Mouse (Mus musculus) stomach, embryonic 14.5 days (tissue): Measurements from ENCODE around the gene BB287469. TPM values are rescaled to one million over a fixed set of nuclear protein-coding genes. Genes with fewer than 3 reads are reported as not detected.
"Not testable (repeated sequence)": the region's sequence is repeated elsewhere in the genome, so short reads cannot be mapped to it uniquely, and the experiment has no call there.

Source experiments
- ATAC-seq: fragments of 200-750 bp; cut with Nextera tagmentation; 2 replicates; pipeline ENCODE4 v1.8.0; 2017; ENCODE audit warnings: low read depth, moderate TSS enrichment; ENCODE audit not compliant: insufficient number of reproducible peaks, insufficient read depth, low FRiP score
- H3K27ac ChIP-seq: fragments of 300-500 bp; sonication (generic); 2 replicates; pipeline ENCODE4 v1.5.1; 2014; ENCODE audit warnings: mild to moderate bottlenecking, low read length, moderate library complexity, mixed read lengths
- H3K27me3 ChIP-seq: fragments of 300-500 bp; sonication (generic); 2 replicates; pipeline ENCODE4 v1.6.1; 2014; ENCODE audit warnings: low read length, control low read depth, mixed read lengths; ENCODE audit not compliant: control insufficient read depth, insufficient read depth
- H3K36me3 ChIP-seq: fragments of 300-500 bp; sonication (generic); 2 replicates; pipeline ENCODE4 v1.6.1; 2014; ENCODE audit warnings: mild to moderate bottlenecking, control low read depth, low read length, moderate library complexity, mixed read lengths; ENCODE audit not compliant: control insufficient read depth, insufficient read depth
- H3K4me1 ChIP-seq: fragments of 300-500 bp; sonication (generic); 2 replicates; pipeline ENCODE4 v1.6.1; 2014; ENCODE audit warnings: low read length, control low read depth, mixed read lengths; ENCODE audit not compliant: control insufficient read depth, insufficient read depth
- H3K4me2 ChIP-seq: fragments of 300-500 bp; sonication (generic); replicated peaks from 2 replicates; pipeline ENCODE4 v1.6.1; 2014; ENCODE audit warnings: low read depth, low read length, control low read depth
- H3K4me3 ChIP-seq: fragments of 300-500 bp; sonication (generic); 2 replicates; pipeline ENCODE4 v1.5.1; 2014; ENCODE audit warnings: low read depth, low read length, control low read depth
- H3K9ac ChIP-seq: fragments of 300-500 bp; sonication (generic); replicated peaks from 2 replicates; pipeline ENCODE4 v1.6.1; 2014; ENCODE audit warnings: low read depth, mild to moderate bottlenecking, control low read depth, low read length, moderate library complexity, mixed read lengths
- H3K9me3 ChIP-seq: fragments of 300-500 bp; sonication (generic); 2 replicates; pipeline ENCODE4 v1.6.1; 2016; ENCODE audit warnings: low read depth, low read length, control low read depth; ENCODE audit not compliant: control insufficient read depth
- WGBS: fragments of 180-500 bp; shearing (Covaris S2); extraction: QIAGEN DNeasy Blood & Tissue Kit; methylation state at CpG from one replicate; pipeline ENCODE4 v1.1.7; 2014; 5-methylcytosine and 5-hydroxymethylcytosine counted together
- polyA plus RNA-seq: library from polyadenylated mRNA; unstranded; fragments of >200 nt; fragmentation: Nextera tagmentation; extraction: Ambion mirVana; gene quantifications from 2 replicates; pipeline ENCODE4 v1.2.1, GENCODE M21; 2014

BB287469 gene
- not detected in 2 replicates for polyA plus RNA-seq

GRCm38 (mm10) chr12:87816277-87816676 lies at the start of gene BB287469:
Gene BB287469, plus strand, starts transcription at chr12:87816577.
- not testable (repeated sequence) for H3K9me3 ChIP-seq, ATAC-seq, H3K36me3 ChIP-seq, H3K9ac ChIP-seq, H3K4me2 ChIP-seq, H3K4me3 ChIP-seq, H3K27me3 ChIP-seq, H3K4me1 ChIP-seq, H3K27ac ChIP-seq
- 89% methylated on average over 4 of the region's 6 CpGs for WGBS

GRCm38 (mm10) chr12:87775655-87776054 lies 40.7 kb upstream of the BB287469 start, which contains the start of gene Gm21319:
Gene Gm21319, minus strand, starts transcription at chr12:87775755.
- 86% methylated on average over 4 of the region's 4 CpGs for WGBS
- H3K27me3 ChIP-seq, H3K27ac ChIP-seq, H3K4me1 ChIP-seq, ATAC-seq, H3K4me3 ChIP-seq, H3K9ac ChIP-seq, H3K36me3 ChIP-seq, H3K9me3 ChIP-seq, H3K4me2 ChIP-seq: not testable (repeated sequence)

- not testable (repeated sequence) for H3K4me3 ChIP-seq, ATAC-seq, H3K36me3 ChIP-seq, H3K4me1 ChIP-seq, H3K27ac ChIP-seq, H3K9ac ChIP-seq, H3K9me3 ChIP-seq, H3K27me3 ChIP-seq, H3K4me2 ChIP-seq
- 83% methylated on average over 1 of the region's 1 CpGs for WGBS
Observed at GRCm38 (mm10) chr12:87795212-87795611, 21.2 kb upstream of the BB287469 start, which contains the start of gene Gm21936. Gene Gm21936, plus strand, starts transcription at chr12:87795512.

GRCm38 (mm10) chr12:87797971-87798370 lies 18.4 kb upstream of the BB287469 start:
- H3K36me3 ChIP-seq, H3K27me3 ChIP-seq, H3K4me2 ChIP-seq, H3K9me3 ChIP-seq, H3K9ac ChIP-seq, H3K4me3 ChIP-seq, ATAC-seq, H3K4me1 ChIP-seq, H3K27ac ChIP-seq: not testable (repeated sequence)
- 95% methylated on average over 5 of the region's 5 CpGs for WGBS

- not testable (repeated sequence) for H3K4me3 ChIP-seq, H3K27me3 ChIP-seq, H3K4me1 ChIP-seq, H3K9ac ChIP-seq, H3K4me2 ChIP-seq, H3K36me3 ChIP-seq, H3K9me3 ChIP-seq, ATAC-seq, H3K27ac ChIP-seq
- WGBS: 71% methylated on average over 1 of the region's 2 CpGs
Observed at GRCm38 (mm10) chr12:87842239-87842638, 25.9 kb downstream of the BB287469 start, which contains the start of gene Gm2001. Gene Gm2001, minus strand, starts transcription at chr12:87842339.

DNA sequence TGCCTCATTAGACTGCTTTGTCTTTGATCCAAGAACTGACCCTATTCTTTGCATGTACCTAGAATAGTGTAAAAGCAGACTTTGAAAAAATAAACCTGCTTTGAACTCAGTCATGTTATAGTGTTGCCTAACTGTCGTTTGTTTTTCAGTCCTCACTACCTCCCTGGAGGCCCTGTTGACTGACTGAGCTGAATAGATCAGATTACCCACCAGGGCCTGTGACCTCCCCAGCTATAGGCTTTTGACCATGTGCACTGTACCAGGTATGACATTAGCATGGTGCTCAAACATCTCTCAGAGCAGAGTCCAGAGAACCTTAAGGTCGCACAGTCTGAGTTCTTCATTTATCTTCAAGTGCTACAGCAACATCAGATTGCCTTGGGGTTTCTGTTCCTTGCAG lies 34.3 kb downstream of the BB287469 start:
- H3K27ac ChIP-seq, H3K9me3 ChIP-seq, H3K4me2 ChIP-seq, H3K4me3 ChIP-seq, ATAC-seq, H3K27me3 ChIP-seq, H3K9ac ChIP-seq, H3K36me3 ChIP-seq, H3K4me1 ChIP-seq: not testable (repeated sequence)
- WGBS: no CpG with 5 or more reads among the region's 2 CpGs

- not testable (repeated sequence) for H3K36me3 ChIP-seq, H3K9me3 ChIP-seq, H3K4me3 ChIP-seq, ATAC-seq, H3K9ac ChIP-seq, H3K27ac ChIP-seq, H3K27me3 ChIP-seq, H3K4me2 ChIP-seq, H3K4me1 ChIP-seq
- 60% methylated on average over 1 of the region's 1 CpGs for WGBS
Observed at GRCm38 (mm10) chr12:87856067-87856466, 39.7 kb downstream of the BB287469 start.

- H3K4me1 ChIP-seq, H3K4me3 ChIP-seq, ATAC-seq, H3K9me3 ChIP-seq, H3K9ac ChIP-seq, H3K27me3 ChIP-seq, H3K27ac ChIP-seq, H3K36me3 ChIP-seq, H3K4me2 ChIP-seq: not testable (repeated sequence)
- WGBS: 86% methylated on average over 23 of the region's 23 CpGs
Observed at GRCm38 (mm10) chr12:87861740-87862692, 45.6 kb downstream of the BB287469 start.
